Mouse (Mus musculus): ENCODE measurements around the gene S100a1.

S100a1 gene

GRCm38 (mm10) chr3:90464552-90465080, 49.6 kb downstream of the S100a1 start:
- no peak for DNase-seq

GRCm38 (mm10) chr3:90462579-90462978, 51.6 kb downstream of the S100a1 start:
- no peak for DNase-seq

- DNase-seq, result no peak
Observed at GRCm38 (mm10) chr3:90461935-90462334, 52.3 kb downstream of the S100a1 start.
